Mouse (Mus musculus): ENCODE measurements at regions not wholly inside any gene's neighbourhood (a gene's known extent, or its start where the extent isn't known, plus 50 kb on each side); places are given as distances from the start of the nearest gene placed in this dataset.

GRCm38 (mm10) chr3:4281092-4281491 lies 1469.5 kb upstream of the Gm8797 start:
- no peak for TF ChIP-seq POLR2A (IDR thresholded peaks at IDR 0.05; ENCODE audit: control insufficient read depth in 1 of 2, insufficient read depth in 1 of 2, low read depth in 1 of 2, low read length in 2 of 2, poor library complexity in 1 of 2)
- TF ChIP-seq CTCF (IDR thresholded peaks at IDR 0.05 in 2 of 3, conservative IDR thresholded peaks at IDR 0.05 in 1 of 3; ENCODE audit: control insufficient read depth in 1 of 3, insufficient read depth in 1 of 3, low read depth in 2 of 3, low read length in 3 of 3, poor library complexity in 1 of 3, severe bottlenecking in 1 of 3) = no peak

Measured in MEL (cell line).